Mouse (Mus musculus): ENCODE data around the gene Ndufa4. TPM values are rescaled to one million over a fixed set of nuclear protein-coding genes. Genes with fewer than 3 reads are reported as not detected.
"Not testable (repeated sequence)": the region's sequence is repeated elsewhere in the genome, so short reads cannot be mapped to it uniquely, and the experiment has no call there.

Gene Ndufa4
- 869 and 917 TPM in 2 replicates for polyA plus RNA-seq (2016; fragmentation: Nextera tagmentation; extraction: Ambion mirVana)

GRCm38 (mm10) chr6:11907269-11908032, at the start of gene Ndufa4, which contains the start of gene Phf14:
Gene Ndufa4, minus strand, starts transcription at chr6:11907497.
Gene Phf14, plus strand, starts transcription at chr6:11907809.
- WGBS, result under 1% methylated on average over 59 of the region's 59 CpGs
- Histone ChIP-seq H3K27ac (peak within 1 kb of the TSS; percentile 94), H3K4me1 (replicated peaks) (peaks cover 19% of the 10 kb centered on the region), H3K36me3 (peaks cover 35% of the 10 kb centered on the region), H3K9me3 (no peaks in the 10 kb centered on the region), H3K4me3 (peak within 1 kb of the TSS; percentile 89), H3K27me3 (ENCODE audit: insufficient read depth, poor library complexity, severe bottlenecking) (no peaks in the 10 kb centered on the region)
- DNase-seq (ENCODE audit: low spot score), result peak; percentile 89

DNA sequence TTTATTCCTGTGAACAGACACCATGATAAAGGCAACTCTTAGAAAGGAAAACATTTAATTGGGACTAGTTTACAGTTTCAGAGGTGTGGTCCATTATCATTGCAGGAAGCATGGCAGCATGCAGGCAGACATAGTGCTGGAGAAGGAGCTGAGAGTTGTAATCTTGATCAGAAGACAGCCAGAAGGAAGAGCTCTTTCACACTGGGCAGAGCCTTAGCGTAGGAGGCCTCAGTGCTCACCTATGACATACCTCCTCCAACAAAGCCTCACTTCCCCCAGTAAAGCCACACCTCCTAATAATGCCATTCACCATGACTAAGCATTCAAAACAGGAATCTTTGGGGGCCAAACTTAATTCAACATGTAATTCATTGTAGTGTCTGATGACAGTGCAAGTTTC, 40.8 kb upstream of the Ndufa4 start:
- no peak for DNase-seq (ENCODE audit: low spot score)
- Histone ChIP-seq H3K4me3 (no peak overlapping the region), H3K27ac (no peak overlapping the region), H3K27me3 (ENCODE audit: insufficient read depth, poor library complexity, severe bottlenecking) (no peaks in the 10 kb centered on the region), H3K9me3 (no peaks in the 10 kb centered on the region), H3K36me3 (peaks cover 55% of the 10 kb centered on the region), H3K4me1 (replicated peaks) (no peaks in the 10 kb centered on the region)
- 93% methylated on average over 1 of the region's 1 CpGs for WGBS

DNA sequence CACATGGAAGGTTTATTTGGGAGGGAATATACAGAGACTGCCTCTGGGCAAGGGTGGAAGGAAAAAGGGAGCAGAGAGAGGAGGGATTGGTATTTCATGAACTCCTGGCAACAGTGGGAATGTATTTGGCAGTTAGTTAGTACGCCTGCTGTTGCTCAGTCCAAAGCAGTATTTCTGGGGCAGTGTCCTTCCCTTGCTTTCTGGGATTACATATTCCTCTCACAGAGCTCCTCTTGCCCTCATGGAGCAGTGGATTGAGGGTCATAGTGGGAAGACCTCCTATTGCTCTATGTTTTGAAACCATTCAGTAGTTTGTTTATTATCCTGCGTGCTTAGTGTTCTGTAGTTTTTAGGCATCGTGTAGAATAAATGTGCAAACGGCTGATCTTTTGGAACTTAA, 34.8 kb upstream of the Ndufa4 start:
- DNase-seq (ENCODE audit: low spot score), result no peak
- no peaks in the 10 kb centered on the region for H3K27me3 ChIP-seq (ENCODE audit: insufficient read depth, poor library complexity, severe bottlenecking)
- H3K9me3 ChIP-seq, result no peaks in the 10 kb centered on the region
- H3K4me3 ChIP-seq, result no peak overlapping the region
- no peaks in the 10 kb centered on the region for H3K4me1 ChIP-seq (replicated peaks)
- no peak overlapping the region for H3K27ac ChIP-seq
- H3K36me3 ChIP-seq, result peaks cover 77% of the 10 kb centered on the region
- WGBS, result 94% methylated on average over 4 of the region's 4 CpGs

- Histone ChIP-seq H3K27ac (no peak overlapping the region), H3K9me3 (no peaks in the 10 kb centered on the region), H3K27me3 (ENCODE audit: insufficient read depth, poor library complexity, severe bottlenecking) (no peaks in the 10 kb centered on the region), H3K4me3 (no peak overlapping the region), H3K4me1 (replicated peaks) (no peaks in the 10 kb centered on the region), H3K36me3 (peaks cover 77% of the 10 kb centered on the region)
- DNase-seq (ENCODE audit: low spot score), result no peak
Observed at GRCm38 (mm10) chr6:11940895-11941294, 33.6 kb upstream of the Ndufa4 start.

- Histone ChIP-seq H3K9me3 (no peaks in the 10 kb centered on the region), H3K36me3 (peaks cover 48% of the 10 kb centered on the region), H3K27ac (no peak overlapping the region), H3K27me3 (ENCODE audit: insufficient read depth, poor library complexity, severe bottlenecking) (no peaks in the 10 kb centered on the region), H3K4me1 (replicated peaks) (no peaks in the 10 kb centered on the region; the same call in 1 of the 2 replicates), H3K4me3 (no peak overlapping the region)
- no peak for DNase-seq (ENCODE audit: low spot score)
- WGBS, result 96% methylated on average over 7 of the region's 7 CpGs
Observed at GRCm38 (mm10) chr6:11933403-11933802, 26.1 kb upstream of the Ndufa4 start.

GRCm38 (mm10) chr6:11927485-11927884, 20.2 kb upstream of the Ndufa4 start:
- Histone ChIP-seq H3K4me1 (replicated peaks) (peaks cover 15% of the 10 kb centered on the region), H3K4me3 (peak overlapping the region; percentile 90), H3K9me3 (no peaks in the 10 kb centered on the region; the same call in 1 of the 2 replicates), H3K27ac (no peak overlapping the region), H3K27me3 (ENCODE audit: insufficient read depth, poor library complexity, severe bottlenecking) (no peaks in the 10 kb centered on the region), H3K36me3 (peaks cover 30% of the 10 kb centered on the region)
- WGBS, result 88% methylated on average over 6 of the region's 6 CpGs
- no peak for DNase-seq (ENCODE audit: low spot score)

- WGBS, result under 1% methylated on average over 40 of the region's 40 CpGs
- peak overlapping the region; percentile 90 for H3K4me3 ChIP-seq
Observed at GRCm38 (mm10) chr6:11926082-11926595, 18.8 kb upstream of the Ndufa4 start.

GRCm38 (mm10) chr6:11925496-11926041, 18.3 kb upstream of the Ndufa4 start:
- peak; percentile 89 for DNase-seq (ENCODE audit: low spot score)
- H3K9me3 ChIP-seq, result no peaks in the 10 kb centered on the region; the same call in 1 of the 2 replicates
- H3K36me3 ChIP-seq, result peaks cover 30% of the 10 kb centered on the region
- H3K4me1 ChIP-seq (replicated peaks), result peaks cover 15% of the 10 kb centered on the region
- no peaks in the 10 kb centered on the region for H3K27me3 ChIP-seq (ENCODE audit: insufficient read depth, poor library complexity, severe bottlenecking)
- peak overlapping the region; percentile 99 for H3K27ac ChIP-seq
- peak overlapping the region; percentile 90 for H3K4me3 ChIP-seq
- WGBS, result under 1% methylated on average over 20 of the region's 20 CpGs

More at GRCm38 (mm10) chr6:11926082-11926595, 18.8 kb upstream of the Ndufa4 start:
- H3K27ac ChIP-seq, result peak overlapping the region; percentile 99
- H3K4me1 ChIP-seq (replicated peaks), result peaks cover 15% of the 10 kb centered on the region
- H3K36me3 ChIP-seq, result peaks cover 30% of the 10 kb centered on the region
- H3K9me3 ChIP-seq, result no peaks in the 10 kb centered on the region; the same call in 1 of the 2 replicates
- H3K27me3 ChIP-seq (ENCODE audit: insufficient read depth, poor library complexity, severe bottlenecking), result no peaks in the 10 kb centered on the region
- peak; percentile 71 for DNase-seq (ENCODE audit: low spot score)

DNA sequence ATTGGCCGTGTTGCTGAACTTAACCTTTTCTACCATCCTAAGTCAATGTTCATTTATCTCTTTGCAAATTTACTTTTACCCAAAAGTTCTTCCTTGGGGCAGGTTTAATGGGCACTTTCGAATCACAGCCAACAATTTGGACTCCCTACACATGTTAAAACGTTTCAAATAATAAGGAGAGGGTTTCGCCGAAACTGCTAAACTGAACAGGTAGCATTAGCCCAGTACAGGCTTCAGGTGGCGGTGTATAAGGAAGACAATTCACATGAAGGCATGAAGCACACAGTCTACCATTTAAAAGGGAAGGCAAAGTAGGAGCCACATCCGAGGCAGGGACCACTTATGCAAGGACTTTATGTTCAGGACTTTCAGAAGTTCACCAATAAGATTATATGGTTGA, 873 bp upstream of the Ndufa4 start:
- Histone ChIP-seq H3K4me1 (replicated peaks) (peaks cover 19% of the 10 kb centered on the region), H3K4me3 (peak overlapping the region; percentile 89), H3K9me3 (no peaks in the 10 kb centered on the region), H3K27ac (peak overlapping the region; percentile 94), H3K36me3 (peaks cover 28% of the 10 kb centered on the region), H3K27me3 (ENCODE audit: insufficient read depth, poor library complexity, severe bottlenecking) (no peaks in the 10 kb centered on the region)
- DNase-seq (ENCODE audit: low spot score), result no peak
- 33% methylated on average over 7 of the region's 7 CpGs for WGBS

DNA sequence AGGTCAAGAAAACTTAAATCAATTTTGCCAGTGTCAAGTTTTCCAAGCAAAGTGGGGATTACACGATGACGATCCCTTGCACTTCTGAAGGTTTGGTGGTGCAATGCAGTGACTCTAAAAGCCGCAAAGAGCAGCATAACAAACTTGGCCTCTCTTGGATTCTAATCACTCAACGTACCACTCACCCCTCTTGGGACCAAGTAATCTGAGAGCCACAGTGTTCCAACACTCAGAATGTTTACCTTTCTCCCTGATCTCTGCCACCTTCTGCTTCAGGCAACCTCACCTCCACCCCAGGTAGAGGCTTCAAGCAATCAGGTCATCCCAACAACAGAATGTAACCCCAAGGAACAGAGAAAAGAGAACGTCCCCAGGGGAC, 418 bp downstream of the Ndufa4 start:
- DNase-seq (ENCODE audit: low spot score), result no peak
- H3K4me1 ChIP-seq (replicated peaks), result peaks cover 19% of the 10 kb centered on the region
- no peaks in the 10 kb centered on the region for H3K27me3 ChIP-seq (ENCODE audit: insufficient read depth, poor library complexity, severe bottlenecking)
- peak overlapping the region; percentile 94 for H3K27ac ChIP-seq
- peak overlapping the region; percentile 89 for H3K4me3 ChIP-seq
- H3K36me3 ChIP-seq, result peaks cover 41% of the 10 kb centered on the region
- WGBS, result 4% methylated on average over 5 of the region's 5 CpGs
- no peaks in the 10 kb centered on the region for H3K9me3 ChIP-seq

DNA sequence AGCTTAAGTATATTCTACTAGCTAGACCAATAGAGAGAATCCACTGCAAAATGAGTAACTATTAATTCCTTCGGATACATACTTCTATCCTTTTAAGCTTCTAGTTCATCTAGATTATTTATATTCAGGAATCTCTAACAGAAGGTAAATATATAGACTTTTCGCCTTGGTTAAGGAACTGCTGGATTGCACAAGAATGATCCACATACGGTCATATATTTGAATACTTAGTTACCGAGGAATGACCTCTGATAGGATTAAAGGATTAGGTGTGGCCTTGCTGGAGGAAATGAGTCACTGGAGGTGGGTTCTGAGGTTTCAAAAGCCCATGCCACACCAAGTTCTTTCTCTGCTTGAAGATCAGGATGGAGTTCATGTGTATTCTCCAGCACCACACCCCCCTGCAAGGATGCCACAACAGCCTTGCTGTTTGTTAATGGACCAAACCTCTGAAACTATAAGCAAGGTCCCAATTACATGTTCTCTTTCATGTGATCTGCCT, 6.4 kb downstream of the Ndufa4 start:
- no peak overlapping the region for H3K4me3 ChIP-seq
- H3K36me3 ChIP-seq, result peaks cover 78% of the 10 kb centered on the region
- peaks cover 2% of the 10 kb centered on the region; the same call in 1 of the 2 replicates for H3K4me1 ChIP-seq (replicated peaks)
- DNase-seq (ENCODE audit: low spot score), result no peak
- WGBS, result 93% methylated on average over 4 of the region's 4 CpGs
- H3K27ac ChIP-seq, result no peak overlapping the region
- H3K9me3 ChIP-seq, result no peaks in the 10 kb centered on the region
- H3K27me3 ChIP-seq (ENCODE audit: insufficient read depth, poor library complexity, severe bottlenecking), result no peaks in the 10 kb centered on the region

DNA sequence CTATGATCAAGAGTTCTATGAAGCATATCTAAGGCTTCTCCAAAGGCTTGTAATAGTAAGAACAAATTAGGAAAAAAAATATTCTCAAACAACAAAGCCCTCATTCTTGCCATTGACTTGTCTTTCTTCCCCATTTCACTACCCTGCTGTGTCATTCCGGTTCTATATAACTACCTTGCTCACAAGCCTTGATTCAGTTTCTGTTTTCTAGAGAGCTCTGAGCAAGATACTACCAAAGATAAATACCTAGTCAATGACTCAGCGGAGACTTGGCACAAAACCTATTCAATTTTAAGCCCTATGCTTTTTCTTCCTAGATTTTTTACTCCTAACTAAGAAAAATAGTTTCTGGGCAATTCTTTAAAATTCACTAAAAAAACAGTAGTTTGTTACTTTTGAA, 31.9 kb downstream of the Ndufa4 start:
- not testable (repeated sequence) for H3K4me1 ChIP-seq (replicated peaks); H3K4me3 ChIP-seq; DNase-seq (ENCODE audit: low spot score); H3K27ac ChIP-seq; H3K36me3 ChIP-seq; H3K27me3 ChIP-seq (ENCODE audit: insufficient read depth, poor library complexity, severe bottlenecking); H3K9me3 ChIP-seq
- WGBS, result no CpG with 5 or more reads among the region's 2 CpGs
